Mouse (Mus musculus): Measurements from ENCODE around the gene Pth1r. TPM values are rescaled to one million over a fixed set of nuclear protein-coding genes. Genes with fewer than 3 reads are reported as not detected.
A peak's percentile ranks its signal among the peaks of the same experiment; 100 is the strongest.

The Pth1r gene
- polyA plus RNA-seq (2015; fragmentation: Nextera tagmentation; extraction: Ambion mirVana), result 4.7 and 5.8 TPM in 2 replicates

- DNase-seq, result no peak
- WGBS (ENCODE audit: insufficient replicate concordance), result 56% methylated on average over 7 of the region's 7 CpGs
- peaks cover 67% of the 10 kb centered on the region for H3K27me3 ChIP-seq
Measured at GRCm38 (mm10) chr9:110746961-110747360, at the start of gene Pth1r. Gene Pth1r (minus strand): TSS chr9:110747145.

GRCm38 (mm10) chr9:110790462-110790861, 43.5 kb upstream of the Pth1r start:
- Histone ChIP-seq H3K27me3 (no peaks in the 10 kb centered on the region), H3K27ac (no peak overlapping the region), H3K9me3 (replicated peaks) (no peaks in the 10 kb centered on the region), H3K9ac (no peak overlapping the region), H3K4me1 (replicated peaks) (no peaks in the 10 kb centered on the region), H3K4me3 (replicated peaks) (no peak overlapping the region), H3K4me2 (no peak overlapping the region), H3K36me3 (no peaks in the 10 kb centered on the region)
- ATAC-seq (ENCODE audit: low read depth), result no peak
- no peak for DNase-seq
- WGBS (ENCODE audit: insufficient replicate concordance), result 54% methylated on average over 4 of the region's 4 CpGs

More at GRCm38 (mm10) chr9:110746961-110747360, at the start of gene Pth1r:
- Histone ChIP-seq H3K4me2 (no peak within 1 kb of the TSS), H3K9me3 (replicated peaks) (no peaks in the 10 kb centered on the region), H3K36me3 (no peaks in the 10 kb centered on the region), H3K27ac (peak within 1 kb of the TSS; percentile 53; the same call in 1 of the 2 replicates), H3K4me3 (replicated peaks) (no peak within 1 kb of the TSS), H3K4me1 (replicated peaks) (peaks cover 36% of the 10 kb centered on the region), H3K9ac (no peak within 1 kb of the TSS)
- no peak for ATAC-seq (ENCODE audit: low read depth)

GRCm38 (mm10) chr9:110788169-110788568, 41.2 kb upstream of the Pth1r start:
- no peak for DNase-seq
- H3K9me3 ChIP-seq (replicated peaks), result no peaks in the 10 kb centered on the region
- H3K4me3 ChIP-seq (replicated peaks), result no peak overlapping the region
- 69% methylated on average over 3 of the region's 3 CpGs for WGBS (ENCODE audit: insufficient replicate concordance)
- no peak for ATAC-seq (ENCODE audit: low read depth)
- no peak overlapping the region for H3K9ac ChIP-seq
- no peak overlapping the region for H3K27ac ChIP-seq
- no peak overlapping the region for H3K4me2 ChIP-seq
- no peaks in the 10 kb centered on the region for H3K4me1 ChIP-seq (replicated peaks)
- H3K36me3 ChIP-seq, result no peaks in the 10 kb centered on the region
- H3K27me3 ChIP-seq, result no peaks in the 10 kb centered on the region

- H3K4me1 ChIP-seq (replicated peaks), result peaks cover 17% of the 10 kb centered on the region
Measured at GRCm38 (mm10) chr9:110783611-110784010, 36.7 kb upstream of the Pth1r start.

GRCm38 (mm10) chr9:110781731-110782130, 34.8 kb upstream of the Pth1r start:
- Histone ChIP-seq H3K27ac (0 out of 2 replicates have a peak overlapping the region, but pooled peaks have one; percentile 53), H3K4me2 (peak overlapping the region; percentile 74), H3K36me3 (no peaks in the 10 kb centered on the region), H3K4me1 (replicated peaks) (peaks cover 17% of the 10 kb centered on the region), H3K27me3 (peaks cover 34% of the 10 kb centered on the region), H3K4me3 (replicated peaks) (peak overlapping the region; percentile 54), H3K9ac (peak overlapping the region; percentile 62), H3K9me3 (replicated peaks) (no peaks in the 10 kb centered on the region)
- WGBS (ENCODE audit: insufficient replicate concordance), result under 1% methylated on average over 23 of the region's 23 CpGs
- DNase-seq, result peak; percentile 18
- ATAC-seq (ENCODE audit: low read depth), result peak; percentile 57

More at GRCm38 (mm10) chr9:110783611-110784010, 36.7 kb upstream of the Pth1r start:
- peaks cover 31% of the 10 kb centered on the region for H3K27me3 ChIP-seq
- H3K4me3 ChIP-seq (replicated peaks), result no peak overlapping the region
- H3K9me3 ChIP-seq (replicated peaks), result no peaks in the 10 kb centered on the region
- DNase-seq, result no peak
- 32% methylated on average over 1 of the region's 1 CpGs for whole genome bisulfite sequencing (ENCODE audit: insufficient replicate concordance)
- no peak for ATAC-seq (ENCODE audit: low read depth)
- H3K27ac ChIP-seq, result no peak overlapping the region
- H3K4me2 ChIP-seq, result no peak overlapping the region
- H3K36me3 ChIP-seq, result no peaks in the 10 kb centered on the region
- H3K9ac ChIP-seq, result no peak overlapping the region

- peak; percentile 88 for ATAC-seq (ENCODE audit: low read depth)
- Histone ChIP-seq H3K4me2 (peak overlapping the region; percentile 74), H3K27me3 (peaks cover 34% of the 10 kb centered on the region), H3K9me3 (replicated peaks) (no peaks in the 10 kb centered on the region), H3K27ac (0 out of 2 replicates have a peak overlapping the region, but pooled peaks have one; percentile 53), H3K4me1 (replicated peaks) (peaks cover 17% of the 10 kb centered on the region), H3K9ac (peak overlapping the region; percentile 62), H3K36me3 (no peaks in the 10 kb centered on the region), H3K4me3 (replicated peaks) (peak overlapping the region; percentile 54)
- peak; percentile 77 for DNase-seq
- under 1% methylated on average over 43 of the region's 43 CpGs for WGBS (ENCODE audit: insufficient replicate concordance)
Measured at GRCm38 (mm10) chr9:110781256-110781721, 34.3 kb upstream of the Pth1r start.

- Histone ChIP-seq H3K36me3 (no peaks in the 10 kb centered on the region), H3K9me3 (replicated peaks) (no peaks in the 10 kb centered on the region), H3K4me1 (replicated peaks) (peaks cover 17% of the 10 kb centered on the region), H3K4me3 (replicated peaks) (no peak overlapping the region), H3K27ac (no peak overlapping the region), H3K27me3 (peaks cover 34% of the 10 kb centered on the region), H3K4me2 (no peak overlapping the region), H3K9ac (no peak overlapping the region)
- ATAC-seq (ENCODE audit: low read depth), result no peak
- 32% methylated on average over 5 of the region's 5 CpGs for WGBS (ENCODE audit: insufficient replicate concordance)
- DNase-seq, result no peak
Measured at GRCm38 (mm10) chr9:110779242-110779913, 32.4 kb upstream of the Pth1r start.

GRCm38 (mm10) chr9:110778559-110778958, 31.6 kb upstream of the Pth1r start:
- DNase-seq (no peak), ATAC-seq (ENCODE audit: low read depth) (no peak)
- H3K4me1 ChIP-seq (replicated peaks), result peaks cover 17% of the 10 kb centered on the region
- no peak overlapping the region for H3K4me2 ChIP-seq
- H3K36me3 ChIP-seq, result no peaks in the 10 kb centered on the region
- WGBS (ENCODE audit: insufficient replicate concordance), result 69% methylated on average over 7 of the region's 7 CpGs
- no peak overlapping the region for H3K27ac ChIP-seq
- H3K9me3 ChIP-seq (replicated peaks), result no peaks in the 10 kb centered on the region
- H3K4me3 ChIP-seq (replicated peaks), result no peak overlapping the region
- H3K27me3 ChIP-seq, result peaks cover 34% of the 10 kb centered on the region
- no peak overlapping the region for H3K9ac ChIP-seq

- Histone ChIP-seq H3K9ac (no peak overlapping the region), H3K9me3 (replicated peaks) (no peaks in the 10 kb centered on the region), H3K27me3 (peaks cover 34% of the 10 kb centered on the region), H3K4me1 (replicated peaks) (peaks cover 17% of the 10 kb centered on the region), H3K36me3 (no peaks in the 10 kb centered on the region), H3K4me3 (replicated peaks) (no peak overlapping the region), H3K27ac (no peak overlapping the region), H3K4me2 (no peak overlapping the region)
- WGBS (ENCODE audit: insufficient replicate concordance), result 80% methylated on average over 1 of the region's 1 CpGs
- ATAC-seq (ENCODE audit: low read depth) (no peak), DNase-seq (no peak)
Measured at GRCm38 (mm10) chr9:110778100-110778499, 31.2 kb upstream of the Pth1r start.

GRCm38 (mm10) chr9:110775269-110776022, 28.5 kb upstream of the Pth1r start:
- H3K9ac ChIP-seq, result no peak overlapping the region
- H3K4me2 ChIP-seq, result no peak overlapping the region
- H3K27ac ChIP-seq, result no peak overlapping the region
- DNase-seq (no peak), ATAC-seq (ENCODE audit: low read depth) (no peak)
- H3K36me3 ChIP-seq, result no peaks in the 10 kb centered on the region
- no peak overlapping the region for H3K4me3 ChIP-seq (replicated peaks)
- H3K9me3 ChIP-seq (replicated peaks), result no peaks in the 10 kb centered on the region
- H3K4me1 ChIP-seq (replicated peaks), result peaks cover 1% of the 10 kb centered on the region; the same call in 1 of the 2 replicates
- peaks cover 9% of the 10 kb centered on the region for H3K27me3 ChIP-seq
- 71% methylated on average over 10 of the region's 10 CpGs for WGBS (ENCODE audit: insufficient replicate concordance)

- no peak for ATAC-seq (ENCODE audit: low read depth)
- Histone ChIP-seq H3K27ac (no peak overlapping the region), H3K4me3 (replicated peaks) (no peak overlapping the region), H3K27me3 (peaks cover 6% of the 10 kb centered on the region; the same call in 1 of the 2 replicates), H3K4me2 (no peak overlapping the region), H3K9ac (no peak overlapping the region), H3K36me3 (no peaks in the 10 kb centered on the region), H3K9me3 (replicated peaks) (no peaks in the 10 kb centered on the region), H3K4me1 (replicated peaks) (no peaks in the 10 kb centered on the region)
- WGBS (ENCODE audit: insufficient replicate concordance), result 71% methylated on average over 15 of the region's 15 CpGs
- DNase-seq, result no peak
Measured at GRCm38 (mm10) chr9:110774403-110775268, 27.7 kb upstream of the Pth1r start.
